Mouse (Mus musculus): Measurements from ENCODE around the gene Abo. TPM values are rescaled to one million over a fixed set of nuclear protein-coding genes. Genes with fewer than 3 reads are reported as not detected.
A peak's percentile ranks its signal among the peaks of the same experiment; 100 is the strongest.
"Not testable (repeated sequence)": the region's sequence is repeated elsewhere in the genome, so short reads cannot be mapped to it uniquely, and the experiment has no call there.

Gene Abo
- not detected in 2 replicates for polyA plus RNA-seq (2012; rRNA removed)

DNA sequence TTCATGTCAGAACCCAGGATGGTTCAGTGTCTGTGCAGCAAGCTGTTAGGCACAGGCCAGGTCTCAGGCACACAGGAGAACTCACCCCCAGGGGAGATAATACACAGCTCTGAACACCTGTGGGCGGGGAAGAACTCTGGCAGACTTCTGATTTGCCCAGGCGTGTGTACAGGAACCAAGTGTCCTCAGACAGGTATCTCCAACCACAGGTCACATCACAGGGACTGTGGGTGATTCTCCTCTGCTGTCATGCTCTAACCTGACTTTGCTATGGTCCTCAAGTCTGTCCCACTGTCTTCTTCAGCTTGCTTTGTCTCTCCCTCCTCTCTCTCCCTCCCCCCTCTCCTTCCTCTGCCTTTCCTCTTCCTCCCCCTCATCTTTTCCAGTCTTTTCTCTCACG is at the start of gene Abo:
Abo (minus strand) TSS at position 101 of the 400 bp plus-strand sequence.
- DNase-seq (ENCODE audit: low read depth, low spot score) = no peak
- 46% methylated on average over 3 of the region's 3 CpGs for WGBS

DNA sequence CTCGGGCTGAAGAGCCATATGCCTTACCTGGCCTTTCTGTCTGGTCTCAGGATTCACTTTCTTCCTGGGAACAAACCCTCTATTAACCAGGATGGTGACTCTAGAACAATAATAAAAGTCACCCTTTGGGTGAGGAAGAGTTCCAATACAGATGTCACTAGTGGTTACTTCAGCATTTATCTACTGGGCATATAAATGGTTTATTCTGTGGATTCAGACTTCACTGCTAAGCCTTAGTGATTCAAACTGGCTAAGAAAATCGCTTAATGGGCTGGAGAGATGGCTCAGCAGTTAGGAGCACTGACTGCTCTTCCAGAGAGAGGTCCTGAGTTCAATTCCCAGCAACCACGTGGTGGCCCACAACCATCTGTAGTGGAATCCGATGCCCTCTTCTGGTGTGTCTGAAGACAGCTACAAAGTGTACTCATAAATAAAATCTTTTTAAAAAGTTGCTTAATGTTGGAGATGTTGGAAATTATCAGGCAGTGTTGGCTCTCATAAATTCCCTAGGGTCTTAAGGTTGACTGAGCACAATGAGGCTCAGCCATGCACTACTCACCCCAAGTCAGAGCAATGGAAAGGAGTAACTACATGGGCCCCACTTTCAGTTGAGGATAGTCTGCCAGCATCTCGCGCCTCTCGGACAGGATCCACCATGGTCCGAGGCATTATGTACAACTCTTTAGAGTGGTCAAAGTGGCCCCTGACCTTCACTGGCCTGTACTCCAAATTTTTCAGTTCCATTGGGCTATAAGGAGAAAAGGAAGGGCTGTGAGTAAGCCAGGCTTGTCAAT is 49.6 kb upstream of the Abo start:
- DNase-seq (ENCODE audit: low read depth, low spot score) = no peak
- 53% methylated on average over 8 of the region's 8 CpGs for WGBS

DNA sequence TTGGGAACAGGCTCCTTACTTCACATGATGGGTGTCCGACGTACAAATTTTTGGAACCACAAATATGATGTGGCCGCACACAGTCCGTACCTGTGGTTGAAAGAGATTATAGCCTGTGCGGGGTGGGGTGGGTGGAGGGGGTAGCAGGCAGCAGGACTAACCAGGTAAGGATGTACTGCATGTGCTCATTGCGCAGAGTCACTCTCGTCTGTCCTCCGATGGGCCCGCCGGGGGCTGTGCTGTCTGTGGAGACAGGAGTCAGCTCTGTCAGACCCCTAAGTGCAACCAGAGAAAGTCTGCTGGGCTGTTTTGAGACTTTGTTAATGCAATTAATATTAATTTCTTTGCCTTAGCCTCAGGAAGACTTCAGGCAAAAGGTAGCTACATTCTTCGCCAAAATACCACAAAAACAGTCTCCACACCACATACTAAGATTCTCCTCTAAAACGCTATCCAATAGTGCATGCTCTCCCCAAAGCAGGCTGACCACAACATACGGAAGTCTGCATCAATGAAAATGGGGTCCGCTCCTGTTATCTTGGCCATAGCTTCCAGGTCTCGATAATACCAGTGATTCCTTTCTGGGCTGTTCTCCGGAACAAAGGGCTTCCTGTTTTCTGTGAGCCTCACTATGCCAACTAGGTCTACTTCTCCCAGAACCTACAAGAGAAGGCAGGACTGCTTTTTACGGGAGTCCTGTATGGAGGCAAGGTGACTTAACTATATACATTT is 48.8 kb upstream of the Abo start:
- 73% methylated on average over 17 of the region's 17 CpGs for WGBS
- DNase-seq (ENCODE audit: low read depth, low spot score) = no peak

DNA sequence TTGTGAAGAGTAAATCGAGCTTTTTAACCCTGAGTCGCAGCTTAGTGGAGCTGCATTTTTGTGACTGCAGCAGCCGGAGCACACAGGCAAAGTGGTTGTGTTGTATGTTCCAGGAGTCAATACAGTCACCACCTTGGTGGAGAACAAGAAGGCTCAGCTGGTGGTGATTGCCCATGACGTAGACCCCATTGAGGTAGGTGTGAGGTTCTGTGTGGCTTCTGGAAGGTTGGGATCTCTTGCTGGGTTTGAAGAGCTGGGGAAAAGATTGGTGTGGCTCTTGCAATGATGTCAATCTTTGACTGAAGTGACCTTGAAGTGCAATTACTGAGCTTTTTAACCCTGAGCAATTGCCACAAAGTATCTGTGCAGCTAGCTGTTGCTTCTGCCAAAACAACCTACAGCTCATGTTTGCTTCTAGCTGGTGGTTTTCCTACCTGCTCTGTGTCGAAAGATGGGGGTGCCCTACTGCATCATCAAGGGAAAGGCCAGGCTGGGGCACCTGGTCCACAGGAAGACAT is 47.5 kb upstream of the Abo start:
- 28% methylated on average over 5 of the region's 5 CpGs for WGBS
- DNase-seq (ENCODE audit: low read depth, low spot score) = no peak

DNA sequence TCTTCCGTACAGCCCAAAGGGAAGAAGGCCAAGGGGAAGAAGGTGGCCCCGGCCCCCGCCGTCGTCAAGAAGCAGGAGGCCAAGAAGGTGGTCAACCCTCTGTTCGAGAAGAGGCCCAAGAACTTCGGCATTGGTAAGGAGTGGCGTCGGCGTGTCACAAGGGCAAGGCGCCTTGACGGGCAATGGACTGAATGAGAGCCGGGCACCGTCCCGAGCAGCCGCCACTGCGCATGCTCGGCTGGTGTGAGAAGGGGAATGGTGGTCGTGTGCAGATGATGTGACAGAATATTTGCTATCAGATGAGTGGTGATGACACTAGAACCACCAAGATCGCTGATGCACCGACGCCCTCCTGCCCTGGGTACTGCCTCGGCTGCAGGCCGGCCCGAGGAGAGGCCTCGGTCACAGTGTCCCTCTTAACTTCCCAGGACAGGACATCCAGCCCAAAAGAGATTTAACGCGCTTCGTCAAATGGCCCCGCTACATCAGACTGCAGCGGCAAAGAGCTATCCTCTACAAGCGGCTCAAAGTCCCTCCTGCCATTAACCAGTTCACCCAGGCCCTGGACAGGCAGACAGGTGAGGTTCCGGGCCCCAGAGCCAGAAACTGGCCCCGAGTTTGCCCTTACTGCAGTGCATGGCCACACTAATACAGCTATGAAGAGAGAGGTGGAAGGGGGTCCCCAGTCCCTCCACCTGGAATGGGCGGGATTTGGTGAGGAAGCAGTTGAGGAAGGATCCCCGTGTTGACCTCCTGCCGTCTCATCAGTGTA is 46.4 kb upstream of the Abo start:
- no peak for DNase-seq (ENCODE audit: low read depth, low spot score)
- WGBS = under 1% methylated on average over 37 of the region's 37 CpGs

DNA sequence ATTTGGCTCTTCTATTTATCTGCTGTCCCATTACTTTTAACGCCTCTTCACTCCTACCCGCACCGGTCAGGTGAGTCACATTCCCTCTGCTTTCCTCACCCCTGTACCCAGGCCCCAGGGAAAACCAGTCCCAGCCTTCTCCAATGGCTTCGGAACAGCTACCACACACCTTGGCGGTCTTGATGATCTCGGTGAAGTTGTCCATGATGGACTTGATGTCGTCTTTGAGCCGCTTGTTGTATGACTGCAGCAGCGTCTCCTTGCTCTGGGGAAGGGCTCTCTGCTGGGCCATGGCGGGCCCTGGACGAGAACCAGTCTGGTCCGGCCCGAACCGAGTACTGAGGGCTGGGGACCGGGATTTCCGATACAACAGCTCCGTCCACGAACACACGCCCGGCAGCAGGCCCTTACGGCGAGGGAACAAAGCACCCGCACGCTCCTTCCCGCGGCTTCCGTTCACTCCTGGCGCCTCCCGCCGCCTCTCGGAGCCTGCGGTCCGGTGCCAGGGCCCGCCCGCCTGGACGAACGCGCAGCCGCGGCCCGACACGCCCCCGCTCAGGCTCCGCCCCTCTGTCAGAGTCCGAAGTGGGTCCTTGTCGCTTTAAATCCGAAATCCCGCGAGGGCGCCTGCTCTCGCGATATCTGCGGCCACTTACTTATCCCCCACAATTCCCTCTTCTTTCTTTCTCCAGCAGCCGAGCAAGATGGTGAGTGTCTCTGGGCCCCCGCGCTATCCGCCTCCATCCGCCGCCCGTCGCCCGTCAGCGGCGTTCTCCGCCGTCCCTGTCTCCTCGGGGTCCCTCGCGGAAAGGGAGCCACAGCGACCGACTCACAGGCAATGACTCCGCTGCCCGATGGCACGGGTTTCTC is 45.6 kb upstream of the Abo start, which contains the start of the genes Med22 and Rpl7a:
Med22 (minus strand) TSS at position 554 of the 870 bp plus-strand sequence.
Rpl7a (plus strand) TSS at position 641 of the 870 bp plus-strand sequence.
- DNase-seq (ENCODE audit: low read depth, low spot score) = peak; percentile 92
- WGBS = under 1% methylated on average over 74 of the region's 74 CpGs

DNA sequence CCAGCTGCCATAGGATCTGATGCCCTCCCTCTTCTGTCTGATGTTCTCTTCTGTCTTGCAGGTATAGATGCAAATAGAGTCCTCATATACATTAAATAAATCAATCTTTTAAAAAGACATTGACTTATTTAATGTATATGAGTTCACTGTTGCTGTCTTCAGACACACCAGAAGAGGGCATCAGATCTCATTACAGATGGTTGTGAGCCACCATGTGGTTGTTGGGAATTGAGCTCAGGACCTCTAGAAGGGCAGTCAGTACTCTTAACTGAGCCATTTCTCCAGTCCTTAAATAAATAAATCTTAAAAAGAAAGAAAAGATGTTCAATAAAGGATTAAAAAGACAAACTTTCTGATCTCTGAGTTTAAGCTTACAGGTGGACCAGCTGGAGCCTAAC is 44.6 kb upstream of the Abo start:
- DNase-seq (ENCODE audit: low read depth, low spot score) = no peak

DNA sequence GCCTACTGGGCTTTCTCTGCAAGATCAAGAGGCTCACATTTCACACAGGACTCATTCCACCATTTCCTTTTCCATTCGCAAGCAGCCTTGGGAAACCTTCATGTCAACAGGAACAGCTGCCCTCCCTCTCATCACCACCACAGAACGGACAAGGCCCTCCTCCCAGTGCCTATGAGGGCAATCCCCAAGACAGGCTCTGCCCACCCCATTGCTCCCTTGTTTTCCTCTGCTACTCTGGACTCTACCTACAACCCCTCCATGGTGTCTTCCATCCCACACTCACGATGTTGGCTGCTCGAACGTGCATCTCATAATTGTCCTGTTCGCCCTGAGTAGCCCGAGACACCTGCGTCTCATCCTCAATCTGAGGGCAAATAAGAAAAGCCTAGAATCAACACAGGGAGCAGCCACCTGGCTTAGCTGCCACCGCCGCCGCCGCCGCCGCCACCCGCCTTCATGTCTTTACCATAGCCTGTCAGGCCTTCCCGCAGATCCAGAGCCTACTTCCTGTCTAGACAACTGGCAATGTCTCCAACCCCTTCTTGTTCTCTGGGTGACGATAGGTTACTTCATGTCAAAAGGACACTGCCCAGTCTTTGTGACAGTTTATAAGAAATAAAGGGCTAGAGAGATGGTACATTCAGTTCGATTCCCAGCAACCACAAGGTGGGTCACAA is 44.1 kb upstream of the Abo start:
- DNase-seq (ENCODE audit: low read depth, low spot score) = no peak
- WGBS = 40% methylated on average over 18 of the region's 18 CpGs

DNA sequence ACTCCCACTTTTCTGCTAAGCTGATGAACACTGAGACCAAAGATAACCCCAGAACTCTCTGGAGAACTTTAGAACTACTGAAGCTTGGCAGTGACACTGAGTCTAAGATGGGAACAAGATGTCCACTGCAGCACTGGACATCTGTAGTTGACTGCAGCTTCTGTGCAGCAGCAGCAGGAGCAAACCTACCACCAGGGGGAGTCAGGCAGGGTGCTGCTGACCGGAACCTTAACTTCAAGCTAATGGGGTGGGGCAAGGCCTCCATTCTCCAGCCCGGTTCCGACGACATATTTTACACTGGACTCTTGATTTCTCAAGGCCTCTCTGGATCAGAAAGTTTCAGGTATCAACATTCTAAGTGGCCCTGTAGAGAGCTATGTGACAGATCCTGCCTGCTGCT is 42.3 kb upstream of the Abo start:
- DNase-seq (ENCODE audit: low read depth, low spot score) = no peak
- 17% methylated on average over 4 of the region's 4 CpGs for WGBS

DNA sequence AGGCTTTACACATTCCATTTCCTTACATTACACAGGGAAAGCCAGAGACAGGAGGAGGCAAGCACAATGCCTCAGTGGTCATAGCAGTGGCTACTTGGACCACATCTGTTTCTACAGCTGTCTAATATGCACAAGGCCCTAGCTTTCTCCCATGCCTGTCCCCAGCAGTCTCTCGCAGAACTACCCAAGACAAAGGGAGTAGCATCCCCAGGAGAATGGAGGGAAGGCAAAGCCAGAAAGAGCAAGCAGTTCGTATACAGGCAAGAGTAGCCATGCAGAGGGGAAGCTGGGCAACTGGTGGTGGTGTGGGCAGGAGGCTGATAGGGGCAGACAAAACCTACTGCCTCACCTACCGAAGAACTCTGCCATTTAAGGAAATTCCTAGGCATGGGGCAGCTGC is 41.7 kb upstream of the Abo start:
- WGBS = 94% methylated on average over 3 of the region's 3 CpGs
- no peak for DNase-seq (ENCODE audit: low read depth, low spot score)

DNA sequence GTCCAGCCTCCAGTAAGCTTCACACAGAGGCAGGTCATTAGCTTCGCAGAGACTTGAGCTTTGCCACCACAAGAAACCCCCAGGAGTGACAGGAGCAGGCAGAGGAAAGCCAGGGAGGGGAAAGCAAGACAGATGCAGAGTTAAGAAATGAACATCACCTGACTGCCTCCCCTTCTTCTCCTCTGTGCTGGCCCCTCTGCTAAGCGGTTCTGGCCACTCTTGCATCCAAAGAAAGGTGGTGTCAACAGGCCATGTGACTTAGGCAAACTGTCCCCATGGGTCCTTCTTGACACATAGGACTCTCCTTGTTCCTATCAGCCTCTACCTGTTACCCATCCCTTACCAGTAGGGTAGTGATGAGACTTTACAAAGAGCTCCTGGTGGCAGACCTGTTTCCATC is 41.2 kb upstream of the Abo start:
- DNase-seq (ENCODE audit: low read depth, low spot score) = no peak
- 93% methylated on average over 2 of the region's 2 CpGs for WGBS

DNA sequence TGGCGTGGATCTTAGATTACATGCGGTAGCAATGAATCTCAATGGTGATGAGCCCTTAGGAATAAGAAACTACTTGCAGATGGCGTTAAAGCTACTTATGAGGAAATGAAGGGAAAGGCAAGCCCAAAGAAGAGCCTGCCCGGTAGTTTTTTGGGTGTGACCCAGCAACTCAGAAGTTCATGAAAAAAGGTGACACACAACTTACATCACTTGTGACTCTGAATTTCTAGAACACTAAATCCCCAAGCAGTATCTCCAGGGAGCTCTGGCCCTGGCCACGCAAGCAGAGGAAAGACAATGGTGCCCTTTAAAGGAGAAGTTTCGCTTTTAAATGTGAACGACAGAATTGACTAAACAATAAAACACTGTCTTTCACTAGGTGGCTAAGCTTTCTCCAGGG is 38.5 kb upstream of the Abo start:
- DNase-seq (ENCODE audit: low read depth, low spot score) = no peak
- 2% methylated on average over 7 of the region's 7 CpGs for WGBS

DNA sequence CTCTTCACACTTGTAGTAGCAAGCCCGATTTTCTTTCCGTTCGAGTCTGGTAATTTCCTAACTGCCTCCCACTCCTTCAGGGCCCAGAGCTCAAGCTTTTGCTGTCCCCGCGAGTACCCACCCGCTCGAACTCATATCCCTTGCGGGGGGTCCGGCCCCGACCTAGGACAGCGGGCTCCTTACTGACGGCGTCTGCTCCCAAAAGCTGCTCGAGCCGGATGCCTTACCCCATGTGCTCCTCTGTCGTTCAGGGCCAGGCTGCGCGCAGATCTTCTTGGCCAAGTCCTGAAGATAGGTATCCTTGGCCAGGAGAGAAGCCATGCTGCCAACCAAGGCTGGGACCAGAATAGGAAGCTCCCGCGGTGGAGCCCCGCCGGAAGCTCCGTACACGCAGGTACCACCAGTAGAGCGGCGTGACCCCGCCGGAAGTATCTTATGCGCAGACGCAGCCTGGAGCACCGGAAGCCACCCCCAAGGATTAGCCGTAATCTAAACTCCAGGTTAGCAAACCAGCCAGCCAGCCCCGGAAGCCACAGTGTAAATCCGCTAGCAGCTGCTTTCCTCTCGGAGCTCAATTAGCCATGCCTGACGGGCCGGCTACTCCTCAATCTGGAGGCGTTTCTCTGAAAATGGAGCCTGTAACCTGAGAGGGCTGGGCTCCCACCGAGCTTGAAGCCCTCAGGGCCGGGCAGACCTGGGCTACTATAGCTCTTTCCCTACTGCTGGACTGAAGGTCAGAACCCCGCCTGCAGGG is 37.9 kb upstream of the Abo start, which contains the start of gene Surf6:
Surf6 (minus strand) TSS at position 413 of the 754 bp plus-strand sequence.
- under 1% methylated on average over 41 of the region's 41 CpGs for WGBS
- peak; percentile 89 for DNase-seq (ENCODE audit: low read depth, low spot score)

DNA sequence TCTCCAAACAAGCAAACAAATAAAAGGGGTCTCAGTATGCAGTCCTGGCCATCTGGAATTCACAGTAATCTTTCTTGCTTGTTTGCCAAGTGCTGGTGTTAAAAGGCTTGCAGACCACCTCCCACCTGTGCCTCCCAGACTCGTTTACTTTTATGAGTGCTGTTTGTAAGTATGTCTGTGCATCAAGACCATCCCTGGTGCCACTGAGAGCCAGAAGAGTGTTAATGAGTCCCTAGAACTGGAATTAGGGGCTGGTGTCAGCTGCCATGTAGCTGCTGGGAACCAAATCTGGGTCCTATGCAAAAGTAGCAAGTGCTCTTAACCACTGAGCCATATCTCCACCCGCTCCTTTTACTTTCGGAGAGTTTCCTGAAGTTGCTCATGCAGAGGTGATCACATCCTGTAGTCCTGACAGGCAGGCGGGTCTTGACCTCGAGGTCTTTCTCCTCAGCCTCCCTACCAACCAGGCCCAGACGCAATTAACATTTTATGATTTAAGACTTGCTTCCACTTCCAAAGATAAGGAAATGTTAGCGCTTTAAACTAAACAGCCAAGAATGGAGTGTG is 37.1 kb upstream of the Abo start:
- no peak for DNase-seq (ENCODE audit: low read depth, low spot score)
- WGBS = 1% methylated on average over 7 of the region's 7 CpGs

DNA sequence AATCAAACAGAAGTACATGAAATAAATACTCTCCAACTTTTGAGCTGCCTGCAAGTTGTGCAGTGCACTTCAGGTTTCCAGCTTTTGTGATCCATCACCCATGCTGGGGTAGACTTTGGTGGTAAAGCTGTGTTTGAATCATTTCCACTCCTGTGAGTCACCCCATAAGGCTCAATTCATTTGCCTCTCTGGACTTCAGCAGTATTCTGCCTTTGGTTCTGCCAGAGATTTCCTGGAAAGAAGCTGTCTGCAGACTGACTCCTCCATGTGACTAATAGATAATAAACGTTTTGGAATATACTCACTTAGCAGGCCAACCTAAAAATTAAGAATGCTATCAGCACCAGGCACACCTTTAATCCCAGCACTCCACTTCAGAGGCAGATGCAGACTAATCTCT is 36.0 kb upstream of the Abo start:
- no peak for DNase-seq (ENCODE audit: low read depth, low spot score)
- 31% methylated on average over 1 of the region's 1 CpGs for WGBS

DNA sequence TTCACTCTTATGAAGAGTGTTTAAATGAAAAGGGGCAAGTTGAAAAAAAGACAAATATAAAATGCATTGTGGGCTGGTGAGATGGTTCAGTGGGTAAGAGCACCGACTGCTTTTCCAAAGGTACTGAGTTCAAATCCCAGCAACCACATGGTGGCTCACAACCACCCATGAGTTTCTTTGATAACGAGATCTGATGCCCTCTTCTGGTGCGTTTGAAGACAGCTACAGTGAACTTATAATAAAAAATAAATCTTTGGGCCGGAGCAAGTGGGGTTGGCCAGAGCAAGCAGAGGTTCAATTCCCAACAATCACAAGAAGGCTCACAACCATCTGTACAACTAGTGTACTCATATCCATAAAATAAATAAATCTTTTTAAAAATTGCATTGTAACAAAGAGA is 31.1 kb upstream of the Abo start:
- no peak for DNase-seq (ENCODE audit: low read depth, low spot score)
- 92% methylated on average over 4 of the region's 4 CpGs for WGBS

DNA sequence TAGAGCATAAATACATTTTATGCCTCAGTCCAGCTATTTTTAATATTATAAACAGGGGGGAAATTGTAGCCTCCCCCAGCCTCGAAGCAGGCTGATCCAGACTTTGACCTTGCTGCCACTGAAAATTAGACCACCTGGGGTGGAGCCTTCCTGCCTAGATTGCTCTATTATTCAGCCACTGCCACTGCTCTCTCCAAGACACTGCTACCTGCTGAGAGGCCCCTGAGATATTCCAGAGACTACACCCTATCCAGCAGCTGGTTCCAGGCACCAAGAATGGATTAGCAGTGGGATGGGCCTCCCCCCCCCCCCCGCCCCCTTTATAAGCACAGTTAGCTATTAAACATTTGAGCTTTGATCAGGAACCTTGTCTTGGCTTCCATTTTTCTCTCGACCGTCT is 21.4 kb upstream of the Abo start:
- not testable (repeated sequence) for DNase-seq (ENCODE audit: low read depth, low spot score)
- 60% methylated on average over 4 of the region's 4 CpGs for WGBS

DNA sequence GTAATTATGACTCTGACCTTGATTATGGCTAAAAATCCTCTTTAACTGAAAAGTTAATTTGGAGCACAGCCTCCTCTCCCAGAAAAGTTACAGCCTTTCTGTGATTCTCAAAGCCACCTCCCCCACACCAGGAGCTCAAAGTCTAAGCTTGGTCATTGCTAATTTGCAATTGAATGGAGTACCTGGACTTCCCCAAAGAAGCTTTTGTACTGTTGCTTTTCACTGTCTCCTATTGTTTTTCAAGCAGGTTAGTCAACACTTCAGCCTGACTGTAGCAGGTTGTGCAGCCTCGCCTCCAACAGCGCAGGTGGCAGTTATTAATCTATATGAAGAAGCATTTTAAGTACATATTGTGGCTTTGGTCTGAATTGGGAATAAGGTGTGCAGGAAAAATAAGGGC is 20.8 kb upstream of the Abo start:
- DNase-seq (ENCODE audit: low read depth, low spot score) = not testable (repeated sequence)
- WGBS = 92% methylated on average over 2 of the region's 2 CpGs
